Comparison of ENCODE assay signal across 8 mouse cellular contexts in the genomic region with DNA sequence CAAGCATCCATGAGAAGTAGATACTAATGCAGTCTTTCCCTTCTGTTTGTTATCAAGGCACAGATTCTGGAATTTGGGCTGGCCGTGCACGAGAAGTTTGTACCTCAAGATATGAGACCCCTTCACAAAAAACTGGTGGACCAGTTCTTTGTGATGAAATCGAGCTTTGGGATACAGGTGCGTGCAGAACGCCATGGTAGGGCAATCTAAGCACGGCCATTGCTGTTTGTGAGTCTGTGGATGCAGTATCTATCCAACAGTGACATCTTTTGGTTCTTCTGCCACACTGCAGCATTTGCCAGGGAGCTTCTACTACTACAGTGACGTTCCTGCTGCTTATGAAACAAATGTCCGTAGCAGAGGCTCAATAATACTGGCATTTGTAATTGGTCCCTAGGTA.
DNase-seq lines count a peak whose midpoint lies in the region; ATAC-seq and TF ChIP-seq lines count a peak whose summit lies in the region.
"Had no signal": no experiment of that assay in that cellular context is flagged by ENCODE, and none has a peak within 500 bp of the region (broad histone marks: within the 10 kb centered on the region; RNA-seq: fewer than 3 reads in every experiment).

No protein-coding gene starts in this region.

- peak; percentile 43 for DNase-seq in heart, postnatal 4 days
- no peak for DNase-seq in heart, adult 9 months (ENCODE audit: low spot score in 2 of 2)
- DNase-seq in A20 (ENCODE audit: low read depth, low spot score) = peak; percentile 69
- no peak for DNase-seq in limb, embryonic 10.5 days (ENCODE audit: low spot score)

- peak; percentile 75 for TF ChIP-seq CTCF in E14TG2a.4 (conservative IDR thresholded peaks at IDR 0.05; ENCODE audit: low read length)

- H3K36me3 ChIP-seq in E14TG2a.4 (ENCODE audit: insufficient read depth, low read length) = no peaks in the 10 kb centered on the region
- H3K36me3 ChIP-seq in hindbrain, embryonic 15.5 days = peaks cover 38% of the 10 kb centered on the region
- H3K36me3 ChIP-seq in limb, embryonic 10.5 days = 0 out of 2 replicates have a peak, but pooled peaks cover 7% of the 10 kb centered on the region
- H3K36me3 ChIP-seq: liver, embryonic 15.5 days had no signal

- no peak overlapping the region for H3K27ac ChIP-seq in hindbrain, embryonic 15.5 days (replicated peaks)
- no peak overlapping the region for H3K27ac ChIP-seq in limb, embryonic 10.5 days
- H3K27ac ChIP-seq: liver, embryonic 15.5 days had no signal

- no peak overlapping the region for H3K4me3 ChIP-seq in E14TG2a.4 (replicated peaks; ENCODE audit: low read length)
- no peak overlapping the region for H3K4me3 ChIP-seq in hindbrain, embryonic 15.5 days
- H3K4me3 ChIP-seq in limb, embryonic 10.5 days = no peak overlapping the region
- H3K4me3 ChIP-seq: liver, embryonic 15.5 days had no signal

- peaks cover 14% of the 10 kb centered on the region for H3K4me1 ChIP-seq in E14TG2a.4 (replicated peaks; ENCODE audit: low read depth, low read length)
- H3K4me1 ChIP-seq in hindbrain, embryonic 15.5 days (replicated peaks) = no peaks in the 10 kb centered on the region
- H3K4me1 ChIP-seq in limb, embryonic 10.5 days = peaks cover 4% of the 10 kb centered on the region
- H3K4me1 ChIP-seq: liver, embryonic 15.5 days had no signal

- no peak overlapping the region for H3K9ac ChIP-seq in hindbrain, embryonic 15.5 days
- H3K9ac ChIP-seq: liver, embryonic 15.5 days had no signal

- WGBS in hindbrain, embryonic 15.5 days = 65% methylated on average over 8 of the region's 8 CpGs
- 79% methylated on average over 8 of the region's 8 CpGs for WGBS in limb, embryonic 10.5 days

- H3K27me3 ChIP-seq in E14TG2a.4 (ENCODE audit: insufficient read depth, low read length) = no peaks in the 10 kb centered on the region
- H3K27me3 ChIP-seq in hindbrain, embryonic 15.5 days = no peaks in the 10 kb centered on the region
- no peaks in the 10 kb centered on the region for H3K27me3 ChIP-seq in limb, embryonic 10.5 days (ENCODE audit: low read depth, poor library complexity, severe bottlenecking)
- H3K27me3 ChIP-seq: liver, embryonic 15.5 days had no signal

- peak; percentile 49; the same call in 1 of the 2 replicates for ATAC-seq in hindbrain, embryonic 15.5 days (ENCODE audit: low FRiP score, low read depth)
- peak; percentile 95 for ATAC-seq in megakaryocyte progenitor cell, adult 5-6 weeks (replicated peaks; ENCODE audit: poor library complexity)

- no peak overlapping the region for H3K4me2 ChIP-seq in hindbrain, embryonic 15.5 days
- H3K4me2 ChIP-seq: liver, embryonic 15.5 days had no signal

- H3K9me3 ChIP-seq in E14TG2a.4 (ENCODE audit: low read length) = no peaks in the 10 kb centered on the region
- H3K9me3 ChIP-seq in hindbrain, embryonic 15.5 days = no peaks in the 10 kb centered on the region
- H3K9me3 ChIP-seq in limb, embryonic 10.5 days (replicated peaks) = no peaks in the 10 kb centered on the region
- H3K9me3 ChIP-seq: liver, embryonic 15.5 days had no signal

Comparison
In these comparisons a context has a peak if more than half of its experiments do, and no peak if none do; other contexts are left out.
1. DNase-seq: peak in heart, postnatal 4 days (single experiment) and A20 (single experiment); none in heart, adult 9 months (0 of 2) and limb, embryonic 10.5 days (single experiment).